Mouse (Mus musculus) erythroblast, embryonic 14.5 days (primary cell): ENCODE data around the gene Rdh16f1. TPM values are rescaled to one million over a fixed set of nuclear protein-coding genes. Genes with fewer than 3 reads are reported as not detected.
"Not testable (repeated sequence)": the region's sequence is repeated elsewhere in the genome, so short reads cannot be mapped to it uniquely, and the experiment has no call there.

ENCODE experiments used
- H3K27me3 ChIP-seq: 2 replicates; pipeline ENCODE4 v1.6.1; 2012; ENCODE audit warnings: inconsistent platforms; ENCODE audit not compliant: control insufficient read depth
- H3K36me3 ChIP-seq: 2 replicates; pipeline ENCODE4 v1.6.1; 2012; ENCODE audit warnings: mild to moderate bottlenecking, inconsistent platforms; ENCODE audit not compliant: control insufficient read depth
- H3K4me1 ChIP-seq: 2 replicates; pipeline ENCODE4 v1.6.1; 2012; ENCODE audit warnings: inconsistent platforms; ENCODE audit not compliant: control insufficient read depth
- H3K4me3 ChIP-seq: replicated peaks from 2 replicates; pipeline ENCODE3; 2012; ENCODE audit warnings: moderate library complexity, mild to moderate bottlenecking, inconsistent platforms
- H3K9me3 ChIP-seq: 2 replicates; pipeline ENCODE4 v1.6.1; 2012; ENCODE audit warnings: low read length, inconsistent platforms, mixed read lengths; ENCODE audit not compliant: control insufficient read depth
- GATA1 ChIP-seq: IDR thresholded peaks from 2 replicates; pipeline ENCODE4 v1.6.1; 2012; ENCODE audit warnings: low read length, inconsistent platforms, mixed read lengths
- TAL1 ChIP-seq: IDR thresholded peaks from 3 replicates; pipeline ENCODE4 v1.6.1; 2012; ENCODE audit warnings: low read length, inconsistent platforms, mixed read lengths
- polyA plus RNA-seq: library from polyadenylated mRNA; stranded (reverse); fragments of >175 nt; gene quantifications from 2 replicates; pipeline ENCODE4 v1.2.3, GENCODE M21; 2012

Rdh16f1 gene
- polyA plus RNA-seq, 1 experiment: not detected

DNA sequence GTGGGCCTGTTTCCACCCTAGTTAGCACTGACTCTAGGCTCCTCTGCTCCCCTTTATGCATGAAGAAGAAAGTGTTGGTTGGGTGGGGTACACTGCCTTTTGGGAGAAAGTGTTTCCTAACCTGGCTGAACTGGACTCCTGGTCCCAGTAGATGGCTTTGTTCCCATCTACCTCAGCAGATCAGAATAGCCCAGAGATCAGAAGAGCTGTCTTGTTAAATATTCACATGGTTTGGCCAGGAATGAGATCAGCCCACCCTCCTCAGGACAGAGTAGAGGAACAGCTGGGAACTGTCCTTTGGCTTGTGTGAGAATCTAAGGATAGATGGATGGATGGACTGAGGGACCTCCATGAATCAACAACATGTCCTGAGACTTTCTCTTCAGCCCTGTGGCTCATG lies 56.3 kb downstream of the Rdh16f1 start:
- peaks cover 16% of the 10 kb centered on the region for H3K9me3 ChIP-seq
- no peaks in the 10 kb centered on the region for H3K27me3 ChIP-seq
- no peaks in the 10 kb centered on the region for H3K36me3 ChIP-seq
- H3K4me3 ChIP-seq: no peak overlapping the region
- TF ChIP-seq TAL1: no peak
- TF ChIP-seq GATA1: no peak
- H3K4me1 ChIP-seq: no peaks in the 10 kb centered on the region

DNA sequence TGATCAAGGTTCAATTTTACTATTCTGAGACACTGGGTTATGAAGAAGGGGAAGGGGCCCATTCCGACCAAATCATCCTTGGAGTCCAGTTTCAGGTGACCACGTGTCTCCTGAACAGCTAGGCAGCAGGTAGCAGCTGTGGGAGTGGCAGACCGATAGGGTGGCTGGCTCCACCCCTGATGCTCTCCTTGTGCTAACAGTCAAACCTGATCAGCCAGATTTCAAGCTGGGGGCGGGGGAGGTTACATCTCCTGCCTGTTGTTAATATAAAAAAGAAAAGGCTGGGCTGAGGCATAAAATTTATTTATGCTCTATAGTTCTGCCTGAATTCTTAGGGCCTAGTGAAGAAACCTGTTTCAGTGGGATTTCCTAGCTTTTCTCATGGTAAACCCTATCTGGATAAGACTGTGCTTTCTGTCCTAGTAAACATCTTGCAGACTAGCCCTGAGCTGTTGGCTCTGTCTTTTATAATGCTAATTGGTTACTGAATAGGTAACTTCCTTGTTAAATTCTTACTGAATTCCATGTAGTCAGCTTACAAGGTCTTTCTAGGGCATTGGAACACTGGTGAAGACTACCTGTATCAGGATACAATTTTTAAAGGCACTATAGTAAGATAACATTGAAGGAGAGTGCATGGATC lies 57.8 kb downstream of the Rdh16f1 start:
- peaks cover 16% of the 10 kb centered on the region for H3K9me3 ChIP-seq
- not testable (repeated sequence) for H3K4me1 ChIP-seq, H3K36me3 ChIP-seq, H3K27me3 ChIP-seq, H3K4me3 ChIP-seq

DNA sequence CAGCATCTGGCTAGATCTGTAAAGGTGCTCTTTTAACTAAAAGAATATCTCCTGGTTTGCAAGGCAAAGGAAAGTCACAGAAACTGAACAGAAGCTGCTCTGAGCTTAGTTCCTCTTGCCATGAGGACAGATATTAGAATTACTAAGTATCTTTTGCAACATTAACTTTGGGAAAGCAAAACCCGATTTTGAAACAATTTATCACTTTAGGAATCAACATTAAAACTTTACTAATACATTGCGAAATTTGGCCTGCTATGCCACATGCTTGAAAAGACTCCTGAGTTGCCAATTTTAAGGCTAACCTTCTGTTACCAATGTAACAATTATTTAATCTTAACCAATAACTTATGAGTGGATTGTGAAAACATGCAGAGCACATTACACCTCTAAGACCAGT lies 62.2 kb downstream of the Rdh16f1 start:
- not testable (repeated sequence) for H3K27me3 ChIP-seq, H3K4me3 ChIP-seq

DNA sequence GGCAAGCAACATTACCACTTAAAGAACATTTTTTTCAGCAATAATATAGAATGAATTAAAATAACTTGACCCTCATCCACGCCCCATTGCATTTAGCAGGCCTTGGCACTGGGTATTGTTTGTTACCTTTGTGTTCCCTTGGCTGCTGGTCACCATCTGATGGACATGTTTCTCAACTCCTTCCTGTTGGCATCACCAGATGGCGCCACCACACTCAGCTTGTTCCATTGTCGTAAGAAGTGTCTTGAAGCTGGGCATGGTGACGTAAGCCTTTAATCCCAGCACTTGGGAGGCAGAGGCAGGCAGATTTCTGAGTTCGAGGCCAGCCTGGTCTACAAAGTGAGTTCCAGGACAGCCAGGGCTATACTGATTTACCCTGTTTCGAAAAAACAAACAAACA lies 65.8 kb downstream of the Rdh16f1 start:
- TF ChIP-seq TAL1 (no peak), GATA1 (no peak)
- Histone ChIP-seq H3K4me3 (no peak overlapping the region), H3K9me3 (no peaks in the 10 kb centered on the region; the same call in 1 of the 2 replicates), H3K36me3 (no peaks in the 10 kb centered on the region), H3K27me3 (no peaks in the 10 kb centered on the region), H3K4me1 (no peaks in the 10 kb centered on the region)

More for the DNA sequence above, 62.2 kb downstream of the Rdh16f1 start:
- H3K4me1 ChIP-seq, H3K36me3 ChIP-seq: not testable (repeated sequence)
- H3K9me3 ChIP-seq: peaks cover 14% of the 10 kb centered on the region

DNA sequence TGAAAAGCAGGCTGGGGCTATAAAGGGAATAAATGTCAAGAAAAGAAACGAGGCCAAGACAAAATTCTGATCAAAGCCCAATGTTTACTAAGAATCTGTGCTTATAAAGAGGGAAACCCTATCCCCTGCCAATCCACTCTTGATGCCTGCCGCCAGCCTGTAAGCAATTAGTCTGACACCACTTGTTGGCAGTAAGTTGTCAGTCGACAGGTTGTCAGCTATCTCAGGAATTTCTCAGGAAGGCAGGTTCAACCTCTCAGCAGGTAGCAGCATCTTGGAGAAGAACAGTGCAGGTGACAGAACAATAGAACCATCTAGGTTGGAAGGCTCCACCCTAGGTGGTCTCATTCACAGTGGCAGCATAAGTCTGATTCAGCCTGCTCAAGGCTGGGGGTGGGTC lies 69.5 kb downstream of the Rdh16f1 start:
- no peaks in the 10 kb centered on the region for H3K4me1 ChIP-seq
- TF ChIP-seq TAL1 (no peak), GATA1 (no peak)

DNA sequence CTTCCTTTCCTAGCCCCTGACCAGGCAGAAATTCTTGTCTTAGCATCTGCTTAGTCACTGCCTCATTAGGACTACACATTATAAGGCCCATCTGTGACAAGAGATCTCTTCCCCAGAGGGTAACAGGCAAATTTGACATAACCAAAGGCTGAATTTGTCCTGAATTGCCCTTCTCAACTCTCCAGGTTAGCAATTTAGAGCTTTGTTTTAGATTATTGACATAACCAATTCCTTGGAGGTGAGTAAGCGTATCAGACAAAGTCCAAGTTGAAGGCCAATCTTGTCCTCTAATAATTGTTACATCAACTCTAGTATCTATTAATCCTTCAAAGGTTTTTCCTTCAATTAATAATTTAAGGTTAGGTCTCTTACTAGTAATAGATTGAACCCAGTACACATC lies 74.6 kb downstream of the Rdh16f1 start:
- not testable (repeated sequence) for H3K4me1 ChIP-seq, H3K27me3 ChIP-seq, H3K4me3 ChIP-seq, H3K36me3 ChIP-seq
- H3K9me3 ChIP-seq: peaks cover 10% of the 10 kb centered on the region

More for the DNA sequence above, 69.5 kb downstream of the Rdh16f1 start:
- no peaks in the 10 kb centered on the region for H3K9me3 ChIP-seq
- H3K4me3 ChIP-seq: no peak overlapping the region
- H3K27me3 ChIP-seq: no peaks in the 10 kb centered on the region
- no peaks in the 10 kb centered on the region for H3K36me3 ChIP-seq

DNA sequence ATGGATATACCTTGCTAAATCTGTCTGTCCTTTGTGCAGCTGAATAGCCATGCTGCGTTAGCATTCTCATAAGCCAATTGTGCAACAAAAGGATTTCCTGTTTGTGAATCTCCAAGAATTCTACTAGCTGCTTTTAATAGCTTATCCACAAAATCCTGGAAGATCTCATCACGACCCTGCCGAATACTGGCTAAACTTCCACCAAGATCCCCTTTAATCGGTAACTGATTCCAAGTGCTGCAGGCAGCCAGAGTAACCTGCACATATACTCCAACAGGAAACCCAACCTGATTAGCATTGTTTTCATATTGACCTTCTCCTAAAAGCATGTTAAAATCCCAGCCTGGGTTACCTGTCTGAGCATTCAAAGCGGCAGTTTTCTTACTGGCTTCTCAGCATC lies 75.7 kb downstream of the Rdh16f1 start:
- no peaks in the 10 kb centered on the region for H3K27me3 ChIP-seq
- H3K4me3 ChIP-seq: no peak overlapping the region
- TF ChIP-seq TAL1: no peak
- no peak for TF ChIP-seq GATA1
- no peaks in the 10 kb centered on the region for H3K4me1 ChIP-seq
- no peaks in the 10 kb centered on the region for H3K36me3 ChIP-seq
- peaks cover 10% of the 10 kb centered on the region for H3K9me3 ChIP-seq

DNA sequence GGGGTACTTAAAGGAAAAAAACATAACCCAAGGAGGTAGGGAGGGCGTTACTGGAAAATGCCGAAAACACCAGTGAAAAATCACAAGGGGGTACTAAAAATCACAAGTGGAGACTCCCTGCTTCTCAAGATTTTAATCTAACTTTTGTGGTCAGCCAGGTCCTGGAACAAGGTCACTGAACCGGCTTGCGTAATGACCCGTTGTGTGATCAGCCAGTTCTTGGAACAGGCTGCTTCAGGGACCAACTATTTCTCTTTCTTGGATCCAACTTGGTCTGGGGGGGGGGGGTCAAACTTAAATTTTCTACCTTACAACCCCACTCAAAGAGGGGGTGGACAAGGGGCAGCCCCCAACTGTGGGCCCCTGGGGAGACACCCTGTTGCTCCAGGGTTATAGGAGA lies 78.2 kb downstream of the Rdh16f1 start:
- peaks cover 15% of the 10 kb centered on the region for H3K9me3 ChIP-seq
- not testable (repeated sequence) for H3K36me3 ChIP-seq, H3K4me1 ChIP-seq, H3K4me3 ChIP-seq, H3K27me3 ChIP-seq

DNA sequence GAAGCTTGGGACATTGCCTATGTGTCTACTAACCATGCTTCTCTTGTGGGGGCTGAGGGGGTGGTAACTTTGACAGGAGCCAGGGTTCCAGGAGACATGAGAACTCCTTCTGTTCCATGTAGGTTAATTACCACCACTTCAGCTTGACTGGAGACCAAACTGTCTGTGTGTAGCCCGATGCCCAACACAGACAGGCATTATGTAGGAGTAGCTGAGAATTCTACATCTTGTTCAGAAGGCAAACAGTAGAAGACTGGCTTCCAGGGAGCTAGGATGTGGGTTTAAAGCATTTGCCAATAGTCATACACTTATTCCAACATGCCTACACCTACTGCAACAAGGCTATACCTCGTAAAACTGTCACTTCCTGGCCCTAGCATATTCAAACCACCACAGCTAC lies 79.0 kb downstream of the Rdh16f1 start:
- Histone ChIP-seq H3K4me1 (no peaks in the 10 kb centered on the region), H3K9me3 (peaks cover 15% of the 10 kb centered on the region), H3K36me3 (no peaks in the 10 kb centered on the region), H3K27me3 (no peaks in the 10 kb centered on the region), H3K4me3 (no peak overlapping the region)
- TF ChIP-seq GATA1: no peak
- TF ChIP-seq TAL1: no peak

DNA sequence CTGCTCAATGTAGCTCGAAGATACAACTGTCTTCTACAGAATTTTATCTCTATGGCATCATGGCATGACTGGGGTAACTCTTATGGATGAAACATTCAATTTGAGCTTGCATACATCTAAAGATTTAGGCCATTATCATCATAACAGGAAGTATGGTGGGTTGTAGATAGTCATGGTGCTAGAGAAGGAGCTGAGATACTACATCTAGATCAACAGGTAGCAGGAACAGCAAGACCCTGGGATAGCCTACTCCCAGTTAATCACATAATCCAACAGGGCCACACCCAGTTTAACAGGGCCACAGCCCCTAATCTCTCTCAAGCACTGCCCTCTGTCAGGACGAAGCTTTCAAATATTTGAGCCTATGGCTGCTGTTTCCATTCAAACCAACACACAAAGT lies 81.2 kb downstream of the Rdh16f1 start:
- H3K4me1 ChIP-seq: no peaks in the 10 kb centered on the region
- peaks cover 15% of the 10 kb centered on the region for H3K9me3 ChIP-seq
- H3K4me3 ChIP-seq: no peak overlapping the region
- H3K36me3 ChIP-seq: no peaks in the 10 kb centered on the region
- no peaks in the 10 kb centered on the region for H3K27me3 ChIP-seq
- TF ChIP-seq TAL1: no peak
- TF ChIP-seq GATA1: no peak

Other genes starting within 250 kb of the Rdh16f1 start
- 1.1 and 2.6 TPM in 2 replicates for gene Ndufa4l2, start 244.8 kb upstream of the Rdh16f1 start, polyA plus RNA-seq
- gene Shmt2, start 237.3 kb upstream of the Rdh16f1 start, polyA plus RNA-seq: 27.8 and 31.8 TPM in 2 replicates
- not detected in 2 replicates for gene Nxph4, start 225.2 kb upstream of the Rdh16f1 start, polyA plus RNA-seq
- 2.1 and 2.3 TPM in 2 replicates for gene Lrp1, start 138.6 kb upstream of the Rdh16f1 start, polyA plus RNA-seq
- 1.2 and 2.1 TPM in 2 replicates for gene Stat6, start 116.8 kb upstream of the Rdh16f1 start, polyA plus RNA-seq
- gene Nemp1, start 92.9 kb upstream of the Rdh16f1 start, polyA plus RNA-seq: 0.04 and 0.14 TPM in 2 replicates
- gene Nab2, start 91.2 kb upstream of the Rdh16f1 start, polyA plus RNA-seq: 0.03 and 0.08 TPM in 2 replicates
- 0.02 TPM in 1 of 2 replicates, not detected in the other for gene Myo1a, start 54.6 kb upstream of the Rdh16f1 start, polyA plus RNA-seq
- 7.2 and 9.6 TPM in 2 replicates for gene Tac2, start 35.3 kb upstream of the Rdh16f1 start, polyA plus RNA-seq
- gene Zbtb39, start 20.2 kb upstream of the Rdh16f1 start, polyA plus RNA-seq: 0.02 and 0.03 TPM in 2 replicates
- 0.12 and 0.19 TPM in 2 replicates for gene Gpr182, start 8.1 kb upstream of the Rdh16f1 start, polyA plus RNA-seq
- not detected in 2 replicates for gene Rdh1, start 66 bp upstream of the Rdh16f1 start, polyA plus RNA-seq
- not detected in 2 replicates for gene Rdh9, start 16.6 kb downstream of the Rdh16f1 start, polyA plus RNA-seq
- not detected in 2 replicates for gene Rdh16, start 41.4 kb downstream of the Rdh16f1 start, polyA plus RNA-seq
- not detected in 2 replicates for gene Rdh19, start 90.1 kb downstream of the Rdh16f1 start, polyA plus RNA-seq
- gene Rdh16f2, start 106.7 kb downstream of the Rdh16f1 start, polyA plus RNA-seq: not detected in 2 replicates
- gene Rdh7, start 129.0 kb downstream of the Rdh16f1 start, polyA plus RNA-seq: not detected in 2 replicates
- not detected in 2 replicates for gene Sdr9c7, start 138.7 kb downstream of the Rdh16f1 start, polyA plus RNA-seq
- gene Hsd17b6, start 247.8 kb downstream of the Rdh16f1 start, polyA plus RNA-seq: not detected in 2 replicates